Mouse (Mus musculus) lung, postnatal 0 days (tissue): ENCODE results near the gene Cluh. TPM values are rescaled to one million over a fixed set of nuclear protein-coding genes. Genes with fewer than 3 reads are reported as not detected.

Experiments
- ATAC-seq: fragments of 200-750 bp; cut with Nextera tagmentation; 2 replicates; pipeline ENCODE4 v1.8.0; 2017; ENCODE audit warnings: moderate library complexity
- DNase-seq: peaks from one replicate; pipeline ENCODE4 v3.0.0-alpha.2; 2016; ENCODE audit warnings: low spot score
- H3K27ac ChIP-seq: fragments of 300-500 bp; sonication (generic); 2 replicates; pipeline ENCODE4 v1.5.1; 2014; ENCODE audit warnings: antibody characterized with exemption, mild to moderate bottlenecking, low read length, mixed read lengths
- H3K27me3 ChIP-seq: fragments of 300-500 bp; sonication (generic); replicated peaks from 2 replicates; pipeline ENCODE4 v1.6.1; 2014; ENCODE audit warnings: low read length, mixed read lengths; ENCODE audit not compliant: insufficient read depth
- H3K36me3 ChIP-seq: fragments of 300-500 bp; sonication (generic); 2 replicates; pipeline ENCODE4 v1.6.1; 2014; ENCODE audit warnings: low read length, mixed read lengths; ENCODE audit not compliant: insufficient read depth
- H3K4me1 ChIP-seq: fragments of 300-500 bp; sonication (generic); 2 replicates; pipeline ENCODE4 v1.6.1; 2014; ENCODE audit warnings: antibody characterized with exemption, low read depth, low read length, mixed read lengths; ENCODE audit not compliant: insufficient read depth
- H3K4me2 ChIP-seq: fragments of 300-500 bp; sonication (generic); replicated peaks from 2 replicates; pipeline ENCODE4 v1.6.1; 2014; ENCODE audit warnings: low read depth, mild to moderate bottlenecking, low read length, moderate library complexity, mixed read lengths
- H3K4me3 ChIP-seq: fragments of 300-500 bp; sonication (generic); 2 replicates; pipeline ENCODE4 v1.5.1; 2014; ENCODE audit warnings: low read depth, low read length
- H3K9ac ChIP-seq: fragments of 300-500 bp; sonication (generic); replicated peaks from 2 replicates; pipeline ENCODE4 v1.6.1; 2014; ENCODE audit warnings: low read depth, mild to moderate bottlenecking
- H3K9me3 ChIP-seq: fragments of 300-500 bp; sonication (generic); 2 replicates; pipeline ENCODE4 v1.6.1; 2016; ENCODE audit warnings: low read length, mixed read lengths
- EP300 ChIP-seq: IDR thresholded peaks from 2 replicates; pipeline ENCODE4 v1.6.1; 2016; ENCODE audit warnings: antibody characterized with exemption, mild to moderate bottlenecking, control low read depth
- WGBS: fragments of 180-500 bp; shearing (Covaris S2); extraction: QIAGEN DNeasy Blood & Tissue Kit; methylation state at CpG from one replicate; pipeline ENCODE4 v1.1.7; 2014; 5-methylcytosine and 5-hydroxymethylcytosine counted together
- polyA plus RNA-seq: library from polyadenylated mRNA; unstranded; fragments of >200 nt; fragmentation: Nextera tagmentation; extraction: Ambion mirVana; gene quantifications from 2 replicates; pipeline ENCODE4 v1.2.1, GENCODE M21; 2015

The Cluh gene
- polyA plus RNA-seq, 1 experiment from 2014 or later, result 9.2 TPM

DNA sequence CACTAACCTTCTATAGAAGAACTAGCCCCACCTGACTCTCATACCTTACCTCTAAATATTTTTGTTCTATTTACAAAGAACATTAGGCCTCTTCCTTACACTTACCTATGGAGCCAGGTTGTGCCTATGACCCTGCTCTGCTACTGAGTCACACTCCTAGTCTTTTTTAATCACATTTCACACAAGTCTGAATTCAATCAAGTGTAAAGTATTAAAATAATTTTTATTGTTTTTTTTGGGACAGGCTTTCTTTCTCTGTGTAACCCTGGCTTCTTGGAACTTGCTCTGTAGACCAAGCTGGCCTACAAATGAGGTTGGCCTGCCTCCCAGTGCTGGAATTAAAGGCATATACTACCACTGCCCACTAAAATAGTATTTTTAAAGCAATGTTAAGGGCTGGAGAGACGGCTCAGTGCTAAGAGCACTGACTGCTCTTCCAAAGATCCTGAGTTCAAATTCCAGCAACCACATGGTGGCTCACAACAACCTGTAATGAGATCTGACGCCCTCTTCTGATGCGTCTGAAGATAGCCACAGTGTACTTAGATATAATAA is 66.8 kb downstream of the Cluh start:
- H3K27ac ChIP-seq, result no peak overlapping the region
- ATAC-seq (no peak), DNase-seq (no peak)
- H3K4me1 ChIP-seq, result peaks cover 9% of the 10 kb centered on the region
- no peaks in the 10 kb centered on the region for H3K9me3 ChIP-seq
- 69% methylated on average over 3 of the region's 3 CpGs for WGBS
- no peak overlapping the region for H3K4me2 ChIP-seq
- no peak for TF ChIP-seq EP300
- H3K4me3 ChIP-seq, result no peak overlapping the region
- no peak overlapping the region for H3K9ac ChIP-seq
- H3K27me3 ChIP-seq, result no peaks in the 10 kb centered on the region
- H3K36me3 ChIP-seq, result no peaks in the 10 kb centered on the region

Other genes starting within 250 kb of the Cluh start
- gene Rap1gap2, start 38.6 kb upstream of the Cluh start, polyA plus RNA-seq, result 1.1 and 1.2 TPM in 2 replicates
- gene Ccdc92b, start 29.9 kb upstream of the Cluh start, polyA plus RNA-seq, result 0.69 and 0.85 TPM in 2 replicates
- gene Pafah1b1, start 75.2 kb downstream of the Cluh start, polyA plus RNA-seq, result 49.1 and 60.8 TPM in 2 replicates
- 13.7 and 18.1 TPM in 2 replicates for gene Mettl16, start 121.3 kb downstream of the Cluh start, polyA plus RNA-seq
- 4.7 and 4.9 TPM in 2 replicates for gene Mnt, start 181.4 kb downstream of the Cluh start, polyA plus RNA-seq
- gene Sgsm2, start 247.6 kb downstream of the Cluh start, polyA plus RNA-seq, result 2.5 and 2.6 TPM in 2 replicates
- gene Tsr1, start 248.6 kb downstream of the Cluh start, polyA plus RNA-seq, result 11.4 and 12.7 TPM in 2 replicates